Mouse (Mus musculus): ENCODE measurements around the gene Fgfr2. TPM values are rescaled to one million over a fixed set of nuclear protein-coding genes. Genes with fewer than 3 reads are reported as not detected.

Fgfr2 gene
- polyA plus RNA-seq, 1 experiment from 2014 or later = 33.9 TPM

GRCm38 (mm10) chr7:132181586-132182198, 941.5 kb downstream of the Fgfr2 start:
- 93% methylated on average over 4 of the region's 4 CpGs for WGBS
- Histone ChIP-seq H3K27me3 (no peaks in the 10 kb centered on the region), H3K9ac (no peak overlapping the region), H3K36me3 (no peaks in the 10 kb centered on the region), H3K4me1 (replicated peaks) (peaks cover 16% of the 10 kb centered on the region), H3K4me3 (no peak overlapping the region), H3K27ac (no peak overlapping the region), H3K9me3 (no peaks in the 10 kb centered on the region), H3K4me2 (no peak overlapping the region)
- no peak for ATAC-seq (ENCODE audit: low FRiP score)

DNA sequence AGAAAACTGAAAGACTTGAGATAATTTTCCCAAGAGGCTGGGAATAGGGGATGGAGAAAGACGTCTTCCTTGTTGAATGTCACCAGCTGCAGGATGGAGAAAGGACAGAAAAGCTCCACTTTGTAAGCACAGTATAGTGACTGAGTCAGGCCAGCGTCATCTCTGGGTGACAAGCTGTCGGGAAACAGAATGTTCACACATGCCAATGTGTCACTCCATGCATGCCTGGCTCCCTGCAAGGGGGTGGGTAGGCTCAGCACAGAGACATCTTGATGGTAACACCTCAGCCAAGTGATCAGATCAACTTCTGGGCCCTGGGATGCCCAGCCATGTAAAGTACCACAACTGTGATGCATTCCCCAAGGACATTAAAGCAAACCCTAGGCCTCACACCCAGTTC, 942.1 kb downstream of the Fgfr2 start:
- Histone ChIP-seq H3K36me3 (no peaks in the 10 kb centered on the region), H3K27ac (no peak overlapping the region), H3K9ac (no peak overlapping the region), H3K27me3 (no peaks in the 10 kb centered on the region), H3K4me3 (no peak overlapping the region), H3K4me2 (no peak overlapping the region), H3K9me3 (no peaks in the 10 kb centered on the region), H3K4me1 (replicated peaks) (peaks cover 16% of the 10 kb centered on the region)
- 85% methylated on average over 3 of the region's 3 CpGs for WGBS
- ATAC-seq (ENCODE audit: low FRiP score) = no peak

DNA sequence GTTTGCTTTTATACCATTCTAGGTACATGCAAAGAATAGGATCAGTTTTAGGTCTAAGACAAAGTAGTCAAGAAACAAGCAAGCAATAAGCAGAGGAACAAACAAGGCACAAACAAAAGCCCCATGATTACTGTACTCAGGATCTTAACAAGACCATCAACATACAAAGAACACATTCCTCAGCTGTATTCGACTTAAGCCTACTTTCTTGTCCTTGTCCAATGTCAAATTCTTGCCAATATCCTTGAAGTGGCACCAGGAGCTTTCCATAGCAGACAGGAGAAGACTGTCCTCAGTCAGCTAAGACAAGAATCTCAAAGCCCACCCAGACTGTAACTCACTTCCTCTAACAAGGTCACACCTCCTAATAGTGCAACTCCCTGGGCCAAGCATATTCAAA, 944.1 kb downstream of the Fgfr2 start:
- Histone ChIP-seq H3K4me2 (no peak overlapping the region), H3K9ac (no peak overlapping the region), H3K9me3 (peaks cover 3% of the 10 kb centered on the region; the same call in 1 of the 2 replicates), H3K36me3 (no peaks in the 10 kb centered on the region), H3K27me3 (no peaks in the 10 kb centered on the region), H3K27ac (no peak overlapping the region), H3K4me1 (replicated peaks) (peaks cover 9% of the 10 kb centered on the region), H3K4me3 (no peak overlapping the region)
- 56% methylated on average over 1 of the region's 1 CpGs for WGBS
- ATAC-seq (ENCODE audit: low FRiP score) = no peak

GRCm38 (mm10) chr7:132174787-132175186, 948.4 kb downstream of the Fgfr2 start:
- Histone ChIP-seq H3K9ac (no peak overlapping the region), H3K4me3 (no peak overlapping the region), H3K4me1 (replicated peaks) (peaks cover 3% of the 10 kb centered on the region), H3K36me3 (no peaks in the 10 kb centered on the region), H3K4me2 (no peak overlapping the region), H3K27me3 (no peaks in the 10 kb centered on the region), H3K27ac (no peak overlapping the region), H3K9me3 (peaks cover 3% of the 10 kb centered on the region; the same call in 1 of the 2 replicates)
- ATAC-seq (ENCODE audit: low FRiP score) = no peak
- WGBS = 85% methylated on average over 5 of the region's 5 CpGs

- ATAC-seq (ENCODE audit: low FRiP score) = no peak
- Histone ChIP-seq H3K4me1 (replicated peaks) (peaks cover 8% of the 10 kb centered on the region), H3K9ac (no peak overlapping the region), H3K36me3 (no peaks in the 10 kb centered on the region), H3K4me2 (no peak overlapping the region), H3K27ac (no peak overlapping the region), H3K4me3 (no peak overlapping the region), H3K9me3 (peaks cover 3% of the 10 kb centered on the region; the same call in 1 of the 2 replicates), H3K27me3 (no peaks in the 10 kb centered on the region)
- WGBS = 87% methylated on average over 2 of the region's 2 CpGs
These were observed 948.9 kb downstream of the Fgfr2 start for GRCm38 (mm10) chr7:132174296-132174695.

DNA sequence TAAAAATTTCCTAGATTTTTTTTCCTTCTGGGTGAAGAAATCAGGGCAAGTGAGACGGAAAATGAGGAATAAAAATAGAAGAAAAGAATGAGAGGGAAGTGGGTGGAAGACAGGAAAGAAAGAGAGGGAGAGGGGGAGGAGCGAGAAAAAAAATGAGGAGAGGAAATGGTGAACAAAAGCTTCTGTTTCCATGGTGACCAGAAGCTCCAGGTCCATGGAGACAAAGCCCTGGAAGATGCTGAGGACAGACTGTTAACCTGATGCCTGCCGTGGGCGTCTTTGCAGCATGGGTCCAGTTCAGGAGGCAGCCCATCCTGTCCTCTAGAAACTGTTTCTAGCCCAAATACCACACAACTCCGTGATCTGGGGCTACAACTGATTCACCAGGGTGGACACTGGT, 950.9 kb downstream of the Fgfr2 start:
- H3K27ac ChIP-seq = no peak overlapping the region
- 46% methylated on average over 5 of the region's 5 CpGs for WGBS

GRCm38 (mm10) chr7:132171716-132172115, 951.4 kb downstream of the Fgfr2 start:
- Histone ChIP-seq H3K9me3 (peaks cover 3% of the 10 kb centered on the region; the same call in 1 of the 2 replicates), H3K4me2 (no peak overlapping the region), H3K27me3 (no peaks in the 10 kb centered on the region), H3K27ac (no peak overlapping the region), H3K36me3 (no peaks in the 10 kb centered on the region), H3K9ac (no peak overlapping the region), H3K4me1 (replicated peaks) (peaks cover 12% of the 10 kb centered on the region), H3K4me3 (no peak overlapping the region)
- WGBS = 82% methylated on average over 5 of the region's 5 CpGs
- no peak for ATAC-seq (ENCODE audit: low FRiP score)

More for the DNA sequence above, 950.9 kb downstream of the Fgfr2 start:
- Histone ChIP-seq H3K36me3 (no peaks in the 10 kb centered on the region), H3K9me3 (peaks cover 3% of the 10 kb centered on the region; the same call in 1 of the 2 replicates), H3K4me3 (no peak overlapping the region), H3K4me2 (no peak overlapping the region), H3K27me3 (no peaks in the 10 kb centered on the region), H3K9ac (no peak overlapping the region), H3K4me1 (replicated peaks) (peaks cover 8% of the 10 kb centered on the region)
- ATAC-seq (ENCODE audit: low FRiP score) = no peak

GRCm38 (mm10) chr7:132169419-132170169, 953.6 kb downstream of the Fgfr2 start:
- Histone ChIP-seq H3K9me3 (no peaks in the 10 kb centered on the region; the same call in 1 of the 2 replicates), H3K9ac (no peak overlapping the region), H3K27me3 (no peaks in the 10 kb centered on the region), H3K27ac (peak overlapping the region; percentile 30; the same call in 1 of the 2 replicates), H3K36me3 (no peaks in the 10 kb centered on the region), H3K4me3 (no peak overlapping the region), H3K4me2 (no peak overlapping the region), H3K4me1 (replicated peaks) (peaks cover 12% of the 10 kb centered on the region)
- no peak for ATAC-seq (ENCODE audit: low FRiP score)
- WGBS = 60% methylated on average over 7 of the region's 7 CpGs

DNA sequence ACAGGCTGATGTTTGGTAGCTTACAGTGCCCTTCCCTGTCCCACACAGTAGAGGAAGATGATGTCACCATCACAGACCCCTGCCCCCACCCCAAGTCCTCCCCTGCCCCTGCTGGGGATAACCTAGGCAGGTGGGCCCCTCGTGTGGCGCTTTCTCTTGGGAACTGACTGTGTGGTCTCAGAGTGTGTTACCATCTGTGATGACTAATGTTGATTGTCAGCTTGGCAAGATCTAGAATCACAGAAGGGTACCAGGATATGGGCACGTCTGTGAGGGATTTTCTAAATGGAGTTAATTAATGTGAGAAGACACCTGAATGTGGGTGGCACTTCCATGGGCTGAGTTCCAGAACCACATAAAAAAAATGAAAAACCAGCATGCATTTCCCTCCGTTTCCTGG, 955.9 kb downstream of the Fgfr2 start:
- Histone ChIP-seq H3K4me1 (replicated peaks) (peaks cover 14% of the 10 kb centered on the region), H3K27ac (no peak overlapping the region), H3K4me2 (no peak overlapping the region), H3K9ac (no peak overlapping the region), H3K4me3 (no peak overlapping the region), H3K9me3 (no peaks in the 10 kb centered on the region; the same call in 1 of the 2 replicates), H3K36me3 (no peaks in the 10 kb centered on the region), H3K27me3 (no peaks in the 10 kb centered on the region)
- ATAC-seq (ENCODE audit: low FRiP score) = no peak
- 69% methylated on average over 4 of the region's 4 CpGs for WGBS

DNA sequence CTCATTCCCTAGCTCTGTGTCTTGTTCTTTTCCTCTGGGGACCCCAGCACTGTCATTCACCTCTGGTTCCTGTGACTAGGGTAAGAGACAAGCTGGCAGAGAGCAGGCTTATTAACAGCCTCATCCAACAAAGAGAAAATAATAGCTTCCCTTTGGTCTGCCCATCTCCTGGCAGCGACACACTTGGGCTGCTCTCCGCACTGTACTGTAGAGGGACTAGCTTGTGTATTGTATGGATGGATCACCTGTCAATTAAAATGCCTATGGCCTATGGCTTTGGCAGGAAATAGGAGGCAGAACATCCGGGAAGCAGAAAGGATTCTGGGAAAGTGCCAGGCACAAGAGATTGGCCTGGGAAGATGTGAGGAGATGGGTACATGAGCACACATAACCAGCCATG, 960.9 kb downstream of the Fgfr2 start:
- Histone ChIP-seq H3K4me2 (no peak overlapping the region), H3K36me3 (no peaks in the 10 kb centered on the region), H3K27me3 (no peaks in the 10 kb centered on the region), H3K9me3 (no peaks in the 10 kb centered on the region), H3K27ac (peak overlapping the region; percentile 30; the same call in 1 of the 2 replicates), H3K9ac (no peak overlapping the region), H3K4me3 (no peak overlapping the region), H3K4me1 (replicated peaks) (peaks cover 21% of the 10 kb centered on the region; the same call in 1 of the 2 replicates)
- 0 out of 2 replicates have a peak, but pooled peaks have one; percentile 57 for ATAC-seq (ENCODE audit: low FRiP score)
- 54% methylated on average over 3 of the region's 3 CpGs for WGBS

- Histone ChIP-seq H3K36me3 (no peaks in the 10 kb centered on the region), H3K4me1 (replicated peaks) (peaks cover 37% of the 10 kb centered on the region), H3K4me2 (no peak overlapping the region), H3K9ac (no peak overlapping the region), H3K9me3 (no peaks in the 10 kb centered on the region), H3K27me3 (peaks cover 25% of the 10 kb centered on the region), H3K27ac (peak overlapping the region; percentile 83), H3K4me3 (no peak overlapping the region)
- 65% methylated on average over 9 of the region's 9 CpGs for WGBS
- peak; percentile 66 for ATAC-seq (ENCODE audit: low FRiP score)
These were observed 964.7 kb downstream of the Fgfr2 start for GRCm38 (mm10) chr7:132158321-132159025.

- peak within 1 kb of the TSS; percentile 39 for H3K4me3 ChIP-seq
- peak within 1 kb of the TSS; percentile 69 for H3K4me2 ChIP-seq
- peak within 1 kb of the TSS; percentile 67 for H3K9ac ChIP-seq
- ATAC-seq (ENCODE audit: low FRiP score) = no peak
- peaks cover 36% of the 10 kb centered on the region for H3K27me3 ChIP-seq
- no peak within 1 kb of the TSS for H3K27ac ChIP-seq
- H3K4me1 ChIP-seq (replicated peaks) = peaks cover 39% of the 10 kb centered on the region
- H3K36me3 ChIP-seq = no peaks in the 10 kb centered on the region
- H3K9me3 ChIP-seq = no peaks in the 10 kb centered on the region
- WGBS = 5% methylated on average over 36 of the region's 43 CpGs
These were observed 968.7 kb downstream of the Fgfr2 start, which contains the start of gene Cpxm2 for GRCm38 (mm10) chr7:132154368-132154961. Cpxm2 (minus strand) TSS chr7:132154739.
